Mouse (Mus musculus): ENCODE data around the gene Etv3. TPM values are rescaled to one million over a fixed set of nuclear protein-coding genes. Genes with fewer than 3 reads are reported as not detected.
"Not testable (repeated sequence)": the region's sequence is repeated elsewhere in the genome, so short reads cannot be mapped to it uniquely, and the experiment has no call there.

Etv3 gene
- total RNA-seq, 2 experiments from 2014 or later: 19.2 to 20.0 TPM

DNA sequence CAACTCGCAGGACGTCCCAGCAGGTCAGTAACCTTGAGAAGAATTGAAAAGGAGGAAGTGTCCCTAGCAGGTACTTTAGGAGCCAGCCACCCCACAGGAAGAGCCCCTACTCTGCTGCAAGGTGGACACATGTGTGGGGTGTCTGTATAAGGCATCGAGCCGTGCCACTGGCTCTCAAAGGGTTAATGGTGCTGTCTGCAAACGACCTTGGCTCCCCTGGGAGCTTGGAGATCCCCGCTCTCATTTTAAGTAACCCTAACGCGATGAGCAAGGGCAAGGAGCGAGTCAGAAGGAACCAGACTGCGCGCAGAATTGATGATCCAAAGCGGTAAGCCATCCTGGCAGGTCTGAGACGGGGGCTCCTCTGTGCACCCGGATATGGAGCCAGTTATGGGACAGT lies 24.7 kb downstream of the Etv3 start:
- intact Hi-C loops (cut with DNase I): no loop called here
- DNase-seq: no peak

DNA sequence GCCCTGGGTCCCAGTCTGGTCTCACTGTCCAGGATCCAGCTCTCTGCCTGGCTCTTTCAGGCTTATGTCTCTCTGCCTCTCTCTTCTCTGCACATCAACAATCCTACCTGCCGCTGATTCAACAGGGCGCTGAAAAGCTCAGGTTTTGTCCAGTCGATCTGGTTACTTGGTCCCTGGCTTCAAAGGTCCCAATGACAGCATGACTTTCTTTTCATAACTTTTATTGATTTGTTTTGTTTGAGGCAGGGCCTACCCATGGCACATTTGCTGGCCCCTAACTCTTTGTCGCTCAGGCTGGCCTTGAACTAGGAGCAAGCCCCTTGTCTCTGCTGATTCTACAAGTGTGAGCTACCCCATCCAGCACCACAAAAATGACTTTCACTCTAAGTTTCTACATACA lies 27.1 kb downstream of the Etv3 start:
- intact Hi-C loops (cut with DNase I): no loop called here
- no peak for DNase-seq

GRCm38 (mm10) chr3:87553196-87553935 lies 28.2 kb downstream of the Etv3 start:
- peak in 1 of 2 experiments; percentile 24 for DNase-seq
- intact Hi-C loops (cut with DNase I): no loop called here

GRCm38 (mm10) chr3:87554859-87555258 lies 29.7 kb downstream of the Etv3 start:
- DNase-seq; intact Hi-C loops (cut with DNase I): not testable (repeated sequence)

GRCm38 (mm10) chr3:87556109-87556531 lies 30.9 kb downstream of the Etv3 start:
- DNase-seq: no peak
- intact Hi-C loops (cut with DNase I): no loop called here

- intact Hi-C loops (cut with DNase I): no loop called here
- DNase-seq: no peak
These were observed 31.6 kb downstream of the Etv3 start for GRCm38 (mm10) chr3:87556668-87557278.

- DNase-seq: no peak
- intact Hi-C loops (cut with DNase I): loop anchor here (5.0 to 10.0 kb wide), 3 partner anchors 238 to 525 kb away; no protein-coding TSS in a partner anchor
These were observed 34.9 kb downstream of the Etv3 start for GRCm38 (mm10) chr3:87560156-87560555.

- intact Hi-C loops (cut with DNase I): loop anchor here (5.0 to 10.0 kb wide), 3 partner anchors 239 to 527 kb away; no protein-coding TSS in a partner anchor
- no peak for DNase-seq
These were observed 36.2 kb downstream of the Etv3 start for GRCm38 (mm10) chr3:87561434-87561833.

- intact Hi-C loops (cut with DNase I): loop anchor here (1.0 to 10.0 kb wide), 6 partner anchors 36 to 528 kb away; no protein-coding TSS in a partner anchor
- DNase-seq: peak; percentile 89 to 92
These were observed 37.2 kb downstream of the Etv3 start for GRCm38 (mm10) chr3:87562370-87562769.

DNA sequence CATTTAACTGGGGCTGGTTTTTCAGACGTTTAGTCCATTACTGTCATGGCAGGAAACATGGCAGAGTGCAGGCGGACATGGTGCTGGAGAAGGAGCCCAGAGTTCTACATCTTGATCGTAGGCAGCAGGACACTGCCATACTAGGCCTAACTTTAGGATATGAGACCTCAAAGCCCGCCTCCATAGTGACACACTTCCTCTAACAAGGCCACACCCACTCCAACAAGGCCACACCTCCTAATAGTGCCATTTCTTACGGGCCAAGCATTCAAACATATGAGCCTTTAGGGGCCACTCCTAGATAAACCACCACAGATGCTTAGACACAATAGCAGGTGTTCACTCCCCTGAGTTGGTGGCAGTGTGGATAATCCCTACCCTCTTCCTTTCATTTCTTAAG lies 38.3 kb downstream of the Etv3 start:
- DNase-seq: no peak

DNA sequence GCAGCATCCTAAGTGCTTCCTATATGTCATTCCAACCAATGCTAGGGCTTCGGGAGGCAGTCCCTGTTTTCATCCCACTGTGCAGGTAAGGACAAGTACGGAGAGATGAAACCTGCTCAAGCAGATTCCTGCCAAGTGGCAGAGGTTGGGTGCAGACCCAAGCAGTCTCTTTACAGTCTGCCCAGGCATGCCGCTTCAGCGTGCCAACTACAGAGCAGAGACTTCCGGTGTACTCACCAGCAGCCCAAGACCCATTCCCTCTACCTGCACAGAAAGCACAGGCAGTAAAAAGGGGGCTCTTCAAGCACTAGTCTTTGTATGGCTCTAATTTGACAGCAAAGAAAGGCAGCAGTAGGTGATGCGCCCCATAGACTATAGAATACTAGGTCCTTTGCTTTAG lies 40.4 kb downstream of the Etv3 start:
- intact Hi-C loops (cut with DNase I): loop anchor here (10.0 kb wide), 1 partner anchor 531 kb away; no protein-coding TSS in a partner anchor
- DNase-seq: no peak

More for the DNA sequence above, 38.3 kb downstream of the Etv3 start:
- intact Hi-C loops (cut with DNase I): loop anchor here (5.0 to 10.0 kb wide), 3 partner anchors 241 to 529 kb away; no protein-coding TSS in a partner anchor

DNA sequence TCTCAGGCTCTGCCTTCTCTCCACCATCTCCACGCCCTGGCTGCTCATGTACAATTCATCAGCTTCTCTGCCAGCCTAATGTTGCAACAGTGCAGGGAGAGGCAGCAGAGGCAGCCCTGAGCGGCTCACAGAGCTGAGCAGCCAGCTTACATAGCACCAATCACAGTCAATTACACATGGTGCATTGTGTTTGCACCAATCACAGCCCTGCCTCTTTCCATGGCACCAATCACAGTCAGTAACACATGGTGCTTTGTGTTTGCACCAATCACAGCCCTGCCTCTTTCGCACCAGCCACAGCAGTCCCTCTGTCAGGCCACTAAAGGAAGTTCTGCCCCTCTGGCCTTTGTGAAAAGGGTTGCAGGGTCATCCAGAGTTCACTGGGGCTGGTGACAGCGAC lies 40.9 kb downstream of the Etv3 start:
- peak; percentile 39 to 50 for DNase-seq
- intact Hi-C loops (cut with DNase I): loop anchor here (10.0 kb wide), 1 partner anchor 531 kb away; no protein-coding TSS in a partner anchor

DNA sequence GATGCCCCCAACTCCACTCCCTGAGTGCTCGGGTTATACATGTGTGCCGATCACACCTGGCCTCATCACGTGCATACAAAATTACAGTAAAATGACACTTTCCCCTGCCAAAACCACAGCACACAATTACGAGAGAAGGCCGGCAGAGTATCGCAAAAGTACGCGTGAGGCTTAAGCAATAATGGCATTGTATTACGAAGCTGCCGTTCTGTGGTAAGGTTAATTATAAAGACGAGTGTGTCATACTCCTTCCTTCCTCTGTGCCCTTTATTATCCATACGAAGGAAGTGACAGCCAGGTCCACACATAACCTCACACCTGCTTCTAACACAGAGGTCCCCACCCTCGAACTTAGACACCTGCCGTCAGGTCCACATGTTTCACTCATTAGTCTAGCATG lies 42.3 kb downstream of the Etv3 start:
- DNase-seq: no peak
- intact Hi-C loops (cut with DNase I): loop anchor here (10.0 kb wide), 1 partner anchor 533 kb away; no protein-coding TSS in a partner anchor

GRCm38 (mm10) chr3:87568681-87569080 lies 43.5 kb downstream of the Etv3 start:
- intact Hi-C loops (cut with DNase I): loop anchor here (10.0 kb wide), 1 partner anchor 534 kb away; no protein-coding TSS in a partner anchor
- DNase-seq: no peak

GRCm38 (mm10) chr3:87575766-87576165 lies 50.6 kb downstream of the Etv3 start:
- intact Hi-C loops (cut with DNase I): no loop called here
- no peak for DNase-seq

- no peak for DNase-seq
- intact Hi-C loops (cut with DNase I): no loop called here
These were observed 57.1 kb downstream of the Etv3 start for GRCm38 (mm10) chr3:87582259-87582658.

Other genes with a start within 250 kb of the Etv3 start
- gene Cd5l, start 167.5 kb upstream of the Etv3 start, total RNA-seq (2021): 1 to 10 TPM in 1 of 2 experiments, under 1 TPM in 1; 0.54 to 1.1 TPM
- under 1 TPM in 1 of 2 experiments, not detected in 1; 0.31 TPM for gene Fcrl1, start 149.0 kb upstream of the Etv3 start, total RNA-seq (2021)
- not detected for gene Fcrl5, start 89.6 kb upstream of the Etv3 start, total RNA-seq (2021)
- 10 to 100 TPM; 20.4 TPM for gene Arhgef11, start 92.2 kb downstream of the Etv3 start, total RNA-seq (2021)
- under 1 TPM; 0.14 to 0.28 TPM for gene Lrrc71, start 223.2 kb downstream of the Etv3 start, total RNA-seq (2021)